Mouse (Mus musculus) midbrain, postnatal 0 days (tissue): Measurements from ENCODE around the gene Ubac1. TPM values are rescaled to one million over a fixed set of nuclear protein-coding genes. Genes with fewer than 3 reads are reported as not detected.

Experiments used
- ATAC-seq: fragments of 200-750 bp; cut with Nextera tagmentation; 2 replicates; pipeline ENCODE4 v1.8.0; 2017; ENCODE audit warnings: moderate number of reproducible peaks, mild to moderate bottlenecking, moderate TSS enrichment, moderate library complexity; ENCODE audit not compliant: low FRiP score
- DNase-seq: peaks from one replicate; pipeline ENCODE4 v3.0.0-alpha.2; 2015; ENCODE audit warnings: low spot score
- H3K27ac ChIP-seq: fragments of 300-500 bp; sonication (generic); 2 replicates; pipeline ENCODE4 v1.5.1; 2014; ENCODE audit warnings: low read depth, mild to moderate bottlenecking, low read length, mixed read lengths
- H3K27me3 ChIP-seq: fragments of 300-500 bp; sonication (generic); 2 replicates; pipeline ENCODE4 v1.6.1; 2014; ENCODE audit warnings: low read length, control low read depth, mixed read lengths; ENCODE audit not compliant: insufficient read depth
- H3K36me3 ChIP-seq: fragments of 300-500 bp; sonication (generic); 2 replicates; pipeline ENCODE4 v1.6.1; 2014; ENCODE audit warnings: low read length, control low read depth, mixed read lengths; ENCODE audit not compliant: insufficient read depth
- H3K4me1 ChIP-seq: fragments of 300-500 bp; sonication (generic); 2 replicates; pipeline ENCODE4 v1.6.1; 2014; ENCODE audit warnings: mild to moderate bottlenecking, control low read depth, antibody characterized with exemption, low read length, mixed read lengths; ENCODE audit not compliant: insufficient read depth
- H3K4me2 ChIP-seq: fragments of 300-500 bp; sonication (generic); 2 replicates; pipeline ENCODE4 v1.6.1; 2014; ENCODE audit warnings: low read depth, mild to moderate bottlenecking, low read length, mixed read lengths; ENCODE audit not compliant: poor library complexity, severe bottlenecking
- H3K4me3 ChIP-seq: fragments of 300-500 bp; sonication (generic); 2 replicates; pipeline ENCODE4 v1.5.1; 2014; ENCODE audit warnings: low read depth, mild to moderate bottlenecking, low read length, moderate library complexity
- H3K9ac ChIP-seq: fragments of 300-500 bp; sonication (generic); replicated peaks from 2 replicates; pipeline ENCODE4 v1.6.1; 2014; ENCODE audit warnings: mild to moderate bottlenecking, low read length, moderate library complexity, mixed read lengths; ENCODE audit not compliant: poor library complexity, severe bottlenecking
- H3K9me3 ChIP-seq: fragments of 300-500 bp; sonication (generic); 2 replicates; pipeline ENCODE4 v1.6.1; 2016; ENCODE audit warnings: low read length, control low read depth
- CTCF ChIP-seq: IDR thresholded peaks from 2 replicates; pipeline ENCODE4 v1.5.1; 2016; ENCODE audit warnings: antibody characterized with exemption, mild to moderate bottlenecking
- WGBS: fragments of 180-500 bp; shearing (Covaris S2); extraction: QIAGEN DNeasy Blood & Tissue Kit; methylation state at CpG from one replicate; pipeline ENCODE4 v1.1.7; 2014; 5-methylcytosine and 5-hydroxymethylcytosine counted together
- polyA plus RNA-seq: library from polyadenylated mRNA; unstranded; fragments of >200 nt; fragmentation: Nextera tagmentation; extraction: Ambion mirVana; gene quantifications from 2 replicates; pipeline ENCODE4 v1.2.1, GENCODE M21; 2015
- total RNA-seq: library from RNA; depleted of rRNA; stranded (reverse); fragments of >200 nt; gene quantifications from 2 replicates; pipeline ENCODE4 v1.2.3, GENCODE M21; 2014; rRNA removed

Ubac1 gene
- total RNA-seq: 100 and 123 TPM in 2 replicates
- 151 and 158 TPM in 2 replicates for polyA plus RNA-seq

DNA sequence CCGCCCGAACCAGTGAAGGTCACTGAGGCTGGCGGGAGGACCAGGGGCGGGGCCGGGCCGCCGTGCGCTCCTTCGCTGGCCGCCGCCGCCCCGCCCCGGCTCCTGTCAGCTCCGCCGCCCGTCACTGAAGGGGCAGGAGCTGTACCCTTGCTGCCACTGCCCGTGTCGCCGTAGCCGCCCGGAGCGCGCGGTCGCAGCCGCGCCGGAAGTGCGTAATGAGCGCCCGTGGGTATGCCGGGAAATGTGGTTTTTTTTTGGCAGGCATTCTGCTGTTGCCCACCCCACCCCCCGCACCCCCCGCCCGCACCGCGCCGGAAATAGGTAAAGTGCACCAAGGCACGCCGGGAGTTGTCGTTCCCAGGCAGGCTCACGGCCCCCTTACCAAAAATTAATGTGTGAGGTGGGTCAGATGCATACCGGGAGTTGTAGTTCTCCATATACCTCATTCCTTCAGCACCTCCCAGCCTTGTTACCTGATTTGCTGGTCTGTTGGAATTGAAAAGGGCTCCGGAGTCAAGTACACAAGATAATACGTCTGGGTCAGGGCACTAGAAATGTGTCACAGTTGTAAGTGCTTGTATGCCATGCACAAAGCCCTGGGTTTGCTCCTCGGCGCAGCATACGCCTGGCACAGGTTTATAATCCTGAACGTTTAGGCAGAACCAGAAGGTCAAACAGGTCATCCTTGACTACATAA is at the start of gene Ubac1:
Gene Ubac1, minus strand, starts transcription at position 187 of the 697 bp plus-strand sequence.
- 7% methylated on average over 49 of the region's 50 CpGs for WGBS

DNA sequence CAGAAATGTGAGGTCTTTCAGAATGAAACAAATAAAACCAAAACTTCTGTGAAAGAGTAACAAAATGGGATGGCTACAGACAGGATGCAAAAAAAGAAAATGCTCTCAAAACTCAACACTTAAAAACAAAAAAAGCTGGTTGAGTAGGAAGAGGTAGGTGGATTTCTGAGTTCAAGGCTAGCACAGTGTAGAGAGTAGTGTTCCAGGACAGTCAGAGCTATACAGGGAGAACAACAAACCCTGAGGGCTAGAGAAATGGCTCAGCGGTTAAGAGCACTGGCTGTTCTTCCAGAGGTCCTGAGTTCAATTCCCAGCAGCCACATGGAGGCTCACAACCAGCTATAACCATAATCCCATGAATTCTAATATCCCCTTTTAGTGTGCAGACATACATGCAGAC is 47.0 kb upstream of the Ubac1 start:
- H3K4me1 ChIP-seq: no peaks in the 10 kb centered on the region
- no peaks in the 10 kb centered on the region for H3K36me3 ChIP-seq
- TF ChIP-seq CTCF: no peak
- H3K27ac ChIP-seq: no peak overlapping the region
- H3K27me3 ChIP-seq: no peaks in the 10 kb centered on the region
- no peak overlapping the region for H3K9ac ChIP-seq
- no peak for ATAC-seq
- no peaks in the 10 kb centered on the region for H3K9me3 ChIP-seq
- no peak overlapping the region for H3K4me3 ChIP-seq
- no peak overlapping the region for H3K4me2 ChIP-seq
- 73% methylated on average over 1 of the region's 1 CpGs for WGBS
- DNase-seq: no peak

More for the DNA sequence above, at the start of gene Ubac1:
- no peaks in the 10 kb centered on the region for H3K36me3 ChIP-seq
- peak within 1 kb of the TSS; percentile 78 for H3K4me3 ChIP-seq
- ATAC-seq (peak; percentile 90), DNase-seq (peak; percentile 96)
- H3K4me1 ChIP-seq: peaks cover 10% of the 10 kb centered on the region; the same call in 1 of the 2 replicates
- no peaks in the 10 kb centered on the region for H3K27me3 ChIP-seq
- H3K27ac ChIP-seq: peak within 1 kb of the TSS; percentile 85
- peak within 1 kb of the TSS; percentile 78 for H3K9ac ChIP-seq
- peak within 1 kb of the TSS; percentile 86 for H3K4me2 ChIP-seq
- no peak for TF ChIP-seq CTCF
- no peaks in the 10 kb centered on the region for H3K9me3 ChIP-seq

DNA sequence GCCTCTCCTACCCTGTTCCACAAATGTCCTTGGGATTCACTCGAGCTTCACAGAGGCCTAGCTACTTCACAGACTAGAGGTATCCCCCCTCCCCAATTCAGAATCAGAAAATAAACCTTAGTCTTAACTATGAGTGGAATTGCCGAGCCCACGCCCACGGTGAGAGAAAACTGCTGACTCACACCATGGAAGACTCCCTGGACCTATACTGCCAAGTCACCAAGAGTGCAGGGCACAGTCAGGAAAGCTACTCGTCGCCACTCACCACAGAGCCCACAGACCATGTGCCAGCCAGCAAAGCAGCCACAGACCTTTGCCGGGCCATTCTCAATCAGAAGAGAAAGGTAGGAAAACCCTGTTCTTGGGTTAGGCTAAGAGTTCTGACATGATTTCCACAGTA is 46.6 kb upstream of the Ubac1 start:
- Histone ChIP-seq H3K27ac (no peak overlapping the region), H3K4me2 (no peak overlapping the region), H3K36me3 (no peaks in the 10 kb centered on the region), H3K9ac (no peak overlapping the region), H3K4me1 (no peaks in the 10 kb centered on the region), H3K9me3 (no peaks in the 10 kb centered on the region), H3K27me3 (no peaks in the 10 kb centered on the region), H3K4me3 (no peak overlapping the region)
- ATAC-seq (no peak), DNase-seq (no peak)
- 83% methylated on average over 7 of the region's 7 CpGs for WGBS
- TF ChIP-seq CTCF: no peak

DNA sequence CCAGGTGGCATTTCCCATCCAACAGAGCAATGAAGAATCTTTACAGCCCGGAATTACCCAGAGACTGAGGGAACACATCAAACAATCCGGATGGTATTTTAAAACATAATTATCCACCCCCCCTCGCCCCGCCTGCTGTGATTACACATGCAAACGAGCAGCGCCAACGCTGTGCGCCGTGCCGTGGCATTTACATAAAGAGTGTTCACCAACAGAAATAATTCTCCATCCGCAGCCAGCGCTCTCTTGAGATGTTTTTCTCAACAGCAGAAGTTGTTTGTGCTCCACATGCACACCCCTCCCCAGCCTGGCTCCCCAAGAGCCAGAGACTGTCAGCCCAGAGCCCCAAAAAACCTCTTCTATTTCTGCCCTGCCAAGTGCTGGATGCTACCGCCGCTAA is 45.0 kb upstream of the Ubac1 start:
- H3K27ac ChIP-seq: no peak overlapping the region
- 64% methylated on average over 14 of the region's 14 CpGs for WGBS
- no peaks in the 10 kb centered on the region for H3K36me3 ChIP-seq
- H3K9ac ChIP-seq: 0 out of 2 replicates have a peak overlapping the region, but pooled peaks have one; percentile 8
- no peaks in the 10 kb centered on the region for H3K27me3 ChIP-seq
- H3K4me3 ChIP-seq: no peak overlapping the region
- H3K9me3 ChIP-seq: no peaks in the 10 kb centered on the region
- no peak overlapping the region for H3K4me2 ChIP-seq
- no peaks in the 10 kb centered on the region for H3K4me1 ChIP-seq
- ATAC-seq: no peak
- no peak for TF ChIP-seq CTCF
- peak; percentile 32 for DNase-seq

DNA sequence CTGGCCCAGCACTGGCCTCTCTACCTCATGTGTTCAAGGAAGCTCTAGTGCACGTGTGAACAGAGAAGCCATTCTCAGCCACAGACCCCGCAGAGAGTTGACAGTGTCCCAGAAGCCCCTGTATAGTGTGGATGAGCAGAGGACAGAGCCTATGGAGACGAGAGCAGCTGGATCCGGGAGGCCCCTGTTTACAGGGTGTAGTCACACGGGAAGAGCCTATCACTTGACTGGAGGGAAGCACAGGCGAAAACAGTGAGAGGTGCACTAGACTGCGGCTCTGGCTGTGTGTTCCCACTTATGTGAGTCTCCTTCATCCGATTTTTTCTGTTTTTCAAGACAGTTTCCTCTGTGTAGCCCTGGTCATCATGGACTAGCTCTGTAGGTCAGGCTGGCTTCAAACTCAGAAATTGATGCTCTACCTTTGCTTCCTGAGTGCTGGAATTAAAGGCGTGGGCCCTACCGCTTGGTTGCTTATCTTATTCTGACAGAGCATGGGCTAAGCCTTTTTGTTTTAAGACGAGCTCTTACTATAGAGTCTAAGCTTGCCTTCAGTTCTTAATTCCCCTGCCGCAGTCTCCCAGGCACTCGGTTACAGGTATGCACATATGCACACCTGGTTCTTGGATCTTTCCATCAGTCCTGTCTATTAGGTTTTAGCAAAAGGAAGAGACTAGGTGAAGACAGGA is 41.3 kb upstream of the Ubac1 start:
- ATAC-seq (no peak), DNase-seq (no peak)
- Histone ChIP-seq H3K27me3 (no peaks in the 10 kb centered on the region), H3K4me2 (no peak overlapping the region), H3K4me3 (no peak overlapping the region), H3K36me3 (peaks cover 7% of the 10 kb centered on the region), H3K9me3 (no peaks in the 10 kb centered on the region), H3K4me1 (no peaks in the 10 kb centered on the region), H3K27ac (no peak overlapping the region), H3K9ac (no peak overlapping the region)
- 83% methylated on average over 13 of the region's 13 CpGs for WGBS
- no peak for TF ChIP-seq CTCF

DNA sequence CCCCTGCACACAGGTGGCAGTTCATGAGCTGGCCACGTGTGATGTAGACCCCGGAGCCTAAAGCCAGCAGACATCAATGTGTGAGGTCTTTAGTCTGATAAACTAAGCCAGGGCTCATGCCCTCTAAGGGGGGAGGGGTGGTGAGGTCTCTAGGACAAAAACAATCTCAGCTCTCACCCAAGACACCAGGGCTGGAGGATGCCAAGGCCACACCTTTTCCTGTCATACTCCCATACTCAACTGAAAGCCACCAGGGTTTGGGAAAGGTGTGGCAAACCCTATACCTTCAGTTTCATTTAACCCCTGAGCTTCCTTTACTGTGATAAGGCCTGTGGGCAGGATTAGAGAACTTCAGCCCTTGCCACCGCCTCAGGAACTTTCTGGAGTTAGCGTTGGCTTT is 40.7 kb upstream of the Ubac1 start:
- TF ChIP-seq CTCF: no peak
- WGBS: 85% methylated on average over 4 of the region's 4 CpGs
- no peak for DNase-seq
- Histone ChIP-seq H3K36me3 (peaks cover 7% of the 10 kb centered on the region), H3K27ac (no peak overlapping the region), H3K27me3 (no peaks in the 10 kb centered on the region), H3K4me3 (no peak overlapping the region), H3K9me3 (no peaks in the 10 kb centered on the region), H3K4me1 (no peaks in the 10 kb centered on the region), H3K4me2 (no peak overlapping the region), H3K9ac (no peak overlapping the region)
- ATAC-seq: no peak
